Mouse (Mus musculus) limb, embryonic 13.5 days (tissue): ENCODE results near the gene Usp13. TPM values are rescaled to one million over a fixed set of nuclear protein-coding genes. Genes with fewer than 3 reads are reported as not detected.

Experiments used
- ATAC-seq: fragments of 200-750 bp; cut with Nextera tagmentation; 2 replicates; pipeline ENCODE4 v1.8.0; 2017; ENCODE audit warnings: low read depth, moderate number of reproducible peaks, moderate TSS enrichment; ENCODE audit not compliant: low FRiP score
- H3K27ac ChIP-seq: fragments of 300-500 bp; sonication (generic); 2 replicates; pipeline ENCODE4 v1.5.1; 2015; ENCODE audit warnings: inconsistent platforms, mild to moderate bottlenecking, moderate library complexity
- H3K27me3 ChIP-seq: fragments of 300-500 bp; sonication (generic); 2 replicates; pipeline ENCODE4 v1.6.1; 2015; ENCODE audit warnings: mild to moderate bottlenecking, inconsistent platforms
- H3K36me3 ChIP-seq: fragments of 300-500 bp; sonication (generic); 2 replicates; pipeline ENCODE4 v1.6.1; 2015; ENCODE audit warnings: inconsistent platforms, mild to moderate bottlenecking, moderate library complexity
- H3K4me1 ChIP-seq: fragments of 300-500 bp; sonication (generic); 2 replicates; pipeline ENCODE4 v1.6.1; 2015; ENCODE audit warnings: inconsistent platforms
- H3K4me2 ChIP-seq: fragments of 300-500 bp; sonication (generic); replicated peaks from 2 replicates; pipeline ENCODE4 v1.6.1; 2015; ENCODE audit warnings: inconsistent platforms, mild to moderate bottlenecking, moderate library complexity
- H3K4me3 ChIP-seq: fragments of 300-500 bp; sonication (generic); 2 replicates; pipeline ENCODE4 v1.5.1; 2015; ENCODE audit warnings: moderate library complexity, mild to moderate bottlenecking, inconsistent platforms
- H3K9ac ChIP-seq: fragments of 300-500 bp; sonication (generic); 2 replicates; pipeline ENCODE4 v1.6.1; 2015; ENCODE audit warnings: mild to moderate bottlenecking, inconsistent platforms
- H3K9me3 ChIP-seq: fragments of 300-500 bp; sonication (generic); 2 replicates; pipeline ENCODE4 v1.6.1; 2016; ENCODE audit warnings: inconsistent platforms
- WGBS: fragments of 180-500 bp; shearing (Covaris S2); methylation state at CpG from one replicate; pipeline ENCODE4 v1.1.7; 2015; 5-methylcytosine and 5-hydroxymethylcytosine counted together
- polyA plus RNA-seq: library from polyadenylated mRNA; unstranded; fragments of >200 nt; fragmentation: Nextera tagmentation; extraction: Ambion mirVana; gene quantifications from 2 replicates; pipeline ENCODE4 v1.2.1, GENCODE M21; 2015

Usp13 gene
- polyA plus RNA-seq, 1 experiment from 2014 or later: 8.2 TPM

DNA sequence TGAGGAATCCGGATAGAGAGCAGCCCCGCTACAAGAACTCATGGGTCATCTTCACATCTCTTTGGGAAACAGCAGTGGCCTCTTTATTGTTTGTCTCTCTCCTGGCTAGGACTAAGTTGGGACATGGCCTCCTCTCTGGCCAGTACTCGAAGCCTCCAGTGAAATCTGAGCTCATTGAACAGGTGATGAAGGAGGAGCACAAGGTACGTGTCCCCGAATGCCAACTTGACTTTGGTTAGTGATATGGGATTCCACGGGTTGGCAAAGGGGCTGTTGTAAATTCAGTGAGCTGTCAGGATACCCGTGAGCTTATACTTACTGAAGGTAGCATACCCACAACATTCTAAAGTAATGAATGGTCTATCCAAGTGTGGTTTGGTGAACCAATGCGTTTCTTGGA, 69.0 kb downstream of the Usp13 start:
- ATAC-seq: no peak
- Histone ChIP-seq H3K36me3 (peaks cover 17% of the 10 kb centered on the region), H3K27me3 (no peaks in the 10 kb centered on the region), H3K4me3 (no peak overlapping the region), H3K4me2 (no peak overlapping the region), H3K27ac (no peak overlapping the region), H3K9me3 (no peaks in the 10 kb centered on the region), H3K4me1 (no peaks in the 10 kb centered on the region), H3K9ac (no peak overlapping the region)
- 90% methylated on average over 8 of the region's 8 CpGs for WGBS

DNA sequence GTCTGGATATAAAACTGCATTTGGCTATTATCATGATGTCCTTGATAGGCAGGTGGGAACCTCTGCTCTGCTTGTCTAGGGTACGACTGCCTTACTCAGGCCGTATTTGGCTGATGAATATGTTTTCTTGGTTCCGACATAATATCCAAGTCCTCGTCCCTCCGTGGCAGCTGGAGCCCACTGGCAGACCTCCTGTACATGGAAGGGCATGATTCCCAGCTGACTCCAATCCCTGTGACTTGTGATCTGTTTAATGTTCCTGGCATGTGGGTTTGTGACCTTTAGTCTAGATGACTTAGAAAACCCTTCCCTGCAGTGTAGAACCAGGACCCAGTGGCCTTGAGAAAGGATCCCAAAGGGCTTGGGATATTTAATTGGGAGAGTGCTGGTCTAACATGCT, 71.5 kb downstream of the Usp13 start:
- Histone ChIP-seq H3K4me2 (no peak overlapping the region), H3K27me3 (no peaks in the 10 kb centered on the region), H3K9me3 (no peaks in the 10 kb centered on the region), H3K36me3 (peaks cover 8% of the 10 kb centered on the region; the same call in 1 of the 2 replicates), H3K4me1 (no peaks in the 10 kb centered on the region), H3K27ac (no peak overlapping the region), H3K9ac (no peak overlapping the region), H3K4me3 (no peak overlapping the region)
- ATAC-seq: no peak
- WGBS: 85% methylated on average over 5 of the region's 5 CpGs

DNA sequence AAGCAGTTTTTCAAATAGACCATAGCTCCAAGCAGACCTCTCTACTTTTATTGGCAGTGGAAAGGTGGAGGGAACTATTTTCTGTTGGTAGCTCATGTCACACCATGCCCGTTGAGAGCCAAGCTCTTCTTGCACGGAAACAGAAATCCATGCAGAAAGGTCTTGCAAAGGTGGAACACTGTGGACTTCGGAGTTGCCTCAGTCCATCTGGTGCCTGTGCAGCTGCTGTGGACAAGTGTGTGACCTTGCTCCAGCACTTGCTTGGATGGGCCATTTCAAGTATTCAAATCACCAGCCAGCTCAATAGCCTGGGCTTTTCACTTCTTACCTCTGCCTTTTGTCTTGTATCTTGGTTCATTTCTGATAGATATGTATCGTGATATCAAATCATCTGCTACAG, 72.8 kb downstream of the Usp13 start:
- Histone ChIP-seq H3K9ac (no peak overlapping the region), H3K27ac (no peak overlapping the region), H3K9me3 (no peaks in the 10 kb centered on the region), H3K36me3 (peaks cover 14% of the 10 kb centered on the region), H3K27me3 (no peaks in the 10 kb centered on the region), H3K4me1 (no peaks in the 10 kb centered on the region), H3K4me3 (no peak overlapping the region), H3K4me2 (no peak overlapping the region)
- ATAC-seq: no peak
- 91% methylated on average over 4 of the region's 4 CpGs for WGBS

DNA sequence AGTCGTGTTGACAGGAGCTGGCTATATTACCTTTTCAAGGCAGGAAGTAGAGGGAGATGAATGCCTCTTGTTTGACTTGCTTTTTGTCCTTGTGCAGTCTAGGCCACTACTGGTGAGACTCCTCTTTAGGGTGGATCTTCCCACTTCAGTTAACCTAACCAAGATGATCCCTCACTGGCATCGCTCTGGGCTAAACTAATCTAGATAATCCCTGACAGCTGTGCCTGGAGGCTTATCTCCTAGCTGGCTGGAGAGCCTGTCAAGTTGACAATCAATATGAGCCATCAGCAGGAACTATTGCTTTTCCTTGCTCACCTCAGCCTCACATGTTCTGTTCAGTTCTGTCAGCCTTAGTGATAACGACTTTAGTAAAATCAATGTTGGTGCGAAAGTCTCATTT, 86.1 kb downstream of the Usp13 start:
- Histone ChIP-seq H3K4me2 (no peak overlapping the region), H3K27me3 (no peaks in the 10 kb centered on the region), H3K36me3 (peaks cover 20% of the 10 kb centered on the region), H3K4me3 (no peak overlapping the region), H3K4me1 (no peaks in the 10 kb centered on the region), H3K9ac (no peak overlapping the region), H3K27ac (no peak overlapping the region), H3K9me3 (no peaks in the 10 kb centered on the region)
- no peak for ATAC-seq
- whole genome bisulfite sequencing: 47% methylated on average over 4 of the region's 4 CpGs

DNA sequence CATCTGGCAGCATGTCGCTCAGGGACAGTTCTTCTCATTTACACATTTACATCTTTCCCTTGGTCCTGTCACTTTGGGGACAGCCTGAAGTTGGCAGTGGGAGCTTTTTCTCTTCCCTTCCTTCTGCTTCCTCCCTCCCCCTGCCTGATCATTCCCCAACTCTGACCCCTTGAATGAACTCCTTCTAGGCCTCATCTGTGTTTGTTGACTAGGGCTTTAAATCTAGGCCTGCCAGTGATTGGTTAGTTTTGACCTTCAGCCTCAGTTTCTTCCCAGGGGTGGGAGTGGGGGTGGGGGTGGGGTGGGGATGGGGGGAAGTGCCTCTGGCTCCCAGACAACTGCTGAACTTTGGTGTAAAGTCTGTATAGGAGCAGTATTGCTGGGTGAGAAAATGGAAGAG, 87.3 kb downstream of the Usp13 start:
- ATAC-seq: no peak
- no peak overlapping the region for H3K4me3 ChIP-seq
- no peak overlapping the region for H3K9ac ChIP-seq
- H3K4me2 ChIP-seq: no peak overlapping the region
- WGBS: 75% methylated on average over 1 of the region's 1 CpGs
- H3K9me3 ChIP-seq: no peaks in the 10 kb centered on the region
- 0 out of 2 replicates have a peak, but pooled peaks cover 5% of the 10 kb centered on the region for H3K4me1 ChIP-seq
- no peaks in the 10 kb centered on the region for H3K27me3 ChIP-seq
- H3K36me3 ChIP-seq: peaks cover 20% of the 10 kb centered on the region
- no peak overlapping the region for H3K27ac ChIP-seq

DNA sequence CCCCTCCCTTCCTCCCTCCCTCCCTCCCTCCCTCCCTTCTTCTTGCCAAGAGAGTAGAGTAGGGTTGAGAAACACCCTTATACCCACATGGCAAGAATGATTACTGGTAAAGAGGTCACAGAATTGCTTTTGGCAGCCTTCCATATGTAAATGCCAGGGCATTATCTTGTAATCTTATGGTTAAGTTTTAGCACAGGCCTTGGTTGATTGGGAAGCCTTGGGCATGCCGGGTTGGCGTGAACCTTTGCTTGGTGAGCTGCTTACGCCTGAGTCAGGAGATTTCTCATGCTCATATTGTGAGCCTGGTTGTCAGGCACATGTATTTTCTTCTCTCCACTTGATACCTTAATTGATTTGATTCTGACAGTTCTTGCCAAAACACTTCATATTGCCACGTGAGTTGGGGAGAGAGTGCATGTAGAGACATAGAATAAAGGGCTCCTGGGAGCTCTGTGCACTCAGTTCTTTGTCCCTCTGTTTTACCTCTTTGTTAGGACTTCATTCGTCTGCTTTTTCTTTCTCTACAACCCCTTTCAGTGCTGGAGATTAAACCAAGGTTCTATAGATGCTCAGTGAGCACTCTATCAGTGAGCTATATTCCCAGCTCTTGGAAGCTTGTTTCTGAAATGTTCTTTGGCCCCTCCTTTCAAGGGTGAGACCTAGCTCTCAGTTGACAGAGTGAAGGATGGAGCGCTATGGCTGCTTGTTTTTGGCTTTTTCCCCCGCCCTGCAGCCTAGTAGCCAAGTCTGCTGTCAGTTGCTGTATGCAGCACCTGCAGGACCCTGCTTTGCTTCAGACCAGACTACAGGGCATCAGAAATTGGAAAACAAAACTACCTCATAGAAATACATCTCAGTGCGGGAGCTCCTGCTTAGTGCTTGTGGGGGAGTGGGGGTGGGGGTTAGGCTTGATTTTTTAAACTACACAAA, 88.8 kb downstream of the Usp13 start:
- no peak overlapping the region for H3K27ac ChIP-seq
- no peak for ATAC-seq
- 79% methylated on average over 8 of the region's 8 CpGs for WGBS
- H3K4me1 ChIP-seq: 0 out of 2 replicates have a peak, but pooled peaks cover 8% of the 10 kb centered on the region
- no peaks in the 10 kb centered on the region for H3K27me3 ChIP-seq
- H3K9ac ChIP-seq: no peak overlapping the region
- H3K36me3 ChIP-seq: peaks cover 15% of the 10 kb centered on the region
- H3K4me3 ChIP-seq: no peak overlapping the region
- no peaks in the 10 kb centered on the region for H3K9me3 ChIP-seq
- no peak overlapping the region for H3K4me2 ChIP-seq

DNA sequence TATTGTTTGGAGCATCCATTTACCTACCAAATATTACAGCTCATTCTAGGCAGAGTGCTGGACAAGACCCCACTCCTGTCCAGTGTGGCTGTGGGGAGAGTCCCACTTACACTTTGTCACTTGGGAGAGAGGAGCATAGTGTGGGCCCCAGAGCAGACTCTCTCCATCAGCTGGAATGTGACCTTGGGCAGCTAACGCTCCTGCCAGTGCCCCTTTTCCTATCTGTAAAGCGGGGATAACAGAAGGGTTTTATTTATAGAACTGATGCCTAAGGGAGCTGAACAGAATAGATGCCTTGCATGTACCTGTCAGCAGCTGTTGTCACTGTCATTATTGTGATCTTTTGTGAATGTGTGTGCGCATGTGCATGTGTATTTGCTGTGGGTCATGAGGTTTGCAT, 91.1 kb downstream of the Usp13 start:
- H3K4me2 ChIP-seq: no peak overlapping the region
- WGBS: 84% methylated on average over 3 of the region's 3 CpGs
- ATAC-seq: no peak

DNA sequence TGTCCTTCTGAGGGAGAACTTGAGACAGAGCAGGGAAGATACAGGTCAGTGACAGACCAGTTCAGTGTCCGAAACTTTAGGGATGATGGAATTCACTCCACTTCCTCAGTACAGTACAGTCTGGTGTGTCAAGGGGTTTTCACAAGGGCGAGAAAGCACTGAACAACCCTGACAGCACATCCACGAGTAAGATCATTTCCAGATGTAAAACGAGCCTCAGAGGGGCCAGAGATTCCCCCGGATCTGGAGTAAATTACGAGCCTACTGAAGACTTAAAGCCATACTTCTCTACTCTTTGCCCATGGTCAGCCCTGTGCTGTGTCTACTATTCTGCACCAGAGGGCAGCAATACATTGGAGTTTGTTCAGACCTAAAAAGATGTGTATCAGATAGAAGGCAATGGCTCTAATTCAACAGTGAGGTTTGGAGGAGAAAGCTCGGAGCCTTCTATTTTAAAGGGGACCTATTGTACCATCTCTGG, 92.8 kb downstream of the Usp13 start:
- ATAC-seq: peak; percentile 90
- Histone ChIP-seq H3K9ac (no peak overlapping the region; the same call in 1 of the 2 replicates), H3K4me2 (no peak overlapping the region), H3K4me3 (no peak overlapping the region), H3K27ac (no peak overlapping the region), H3K9me3 (0 out of 2 replicates have a peak, but pooled peaks cover 4% of the 10 kb centered on the region), H3K4me1 (0 out of 2 replicates have a peak, but pooled peaks cover 8% of the 10 kb centered on the region), H3K27me3 (no peaks in the 10 kb centered on the region), H3K36me3 (peaks cover 21% of the 10 kb centered on the region)
- 21% methylated on average over 7 of the region's 7 CpGs for WGBS

More for the DNA sequence above, 91.1 kb downstream of the Usp13 start:
- Histone ChIP-seq H3K9me3 (no peaks in the 10 kb centered on the region), H3K27me3 (no peaks in the 10 kb centered on the region), H3K4me1 (0 out of 2 replicates have a peak, but pooled peaks cover 8% of the 10 kb centered on the region), H3K4me3 (no peak overlapping the region), H3K27ac (no peak overlapping the region), H3K9ac (no peak overlapping the region), H3K36me3 (peaks cover 5% of the 10 kb centered on the region; the same call in 1 of the 2 replicates)

DNA sequence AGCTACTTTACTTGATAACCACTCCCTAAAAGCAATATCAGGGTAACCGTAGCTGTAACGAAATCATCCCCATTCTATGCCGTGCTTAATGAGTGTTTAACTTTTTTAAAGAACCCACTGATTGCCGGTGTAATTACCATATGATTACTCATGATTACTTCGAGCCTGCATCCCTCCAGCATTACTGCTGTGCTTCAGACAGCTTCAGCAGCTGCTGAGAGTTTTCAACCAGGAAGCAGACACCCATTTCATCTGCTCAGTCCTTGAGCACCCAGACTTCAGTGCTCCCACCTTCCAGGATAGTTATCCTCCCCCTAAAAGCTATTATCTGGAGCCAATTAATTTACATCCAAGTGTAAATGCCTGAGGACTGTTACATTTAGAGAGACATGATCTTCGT, 106.8 kb downstream of the Usp13 start:
- no peak for ATAC-seq
- no peak overlapping the region for H3K27ac ChIP-seq
- no peak overlapping the region for H3K4me3 ChIP-seq
- no peak overlapping the region for H3K9ac ChIP-seq
- H3K27me3 ChIP-seq: no peaks in the 10 kb centered on the region
- H3K36me3 ChIP-seq: peaks cover 66% of the 10 kb centered on the region
- WGBS: 76% methylated on average over 6 of the region's 6 CpGs
- H3K4me2 ChIP-seq: no peak overlapping the region
- no peaks in the 10 kb centered on the region for H3K4me1 ChIP-seq
- no peaks in the 10 kb centered on the region; the same call in 1 of the 2 replicates for H3K9me3 ChIP-seq

DNA sequence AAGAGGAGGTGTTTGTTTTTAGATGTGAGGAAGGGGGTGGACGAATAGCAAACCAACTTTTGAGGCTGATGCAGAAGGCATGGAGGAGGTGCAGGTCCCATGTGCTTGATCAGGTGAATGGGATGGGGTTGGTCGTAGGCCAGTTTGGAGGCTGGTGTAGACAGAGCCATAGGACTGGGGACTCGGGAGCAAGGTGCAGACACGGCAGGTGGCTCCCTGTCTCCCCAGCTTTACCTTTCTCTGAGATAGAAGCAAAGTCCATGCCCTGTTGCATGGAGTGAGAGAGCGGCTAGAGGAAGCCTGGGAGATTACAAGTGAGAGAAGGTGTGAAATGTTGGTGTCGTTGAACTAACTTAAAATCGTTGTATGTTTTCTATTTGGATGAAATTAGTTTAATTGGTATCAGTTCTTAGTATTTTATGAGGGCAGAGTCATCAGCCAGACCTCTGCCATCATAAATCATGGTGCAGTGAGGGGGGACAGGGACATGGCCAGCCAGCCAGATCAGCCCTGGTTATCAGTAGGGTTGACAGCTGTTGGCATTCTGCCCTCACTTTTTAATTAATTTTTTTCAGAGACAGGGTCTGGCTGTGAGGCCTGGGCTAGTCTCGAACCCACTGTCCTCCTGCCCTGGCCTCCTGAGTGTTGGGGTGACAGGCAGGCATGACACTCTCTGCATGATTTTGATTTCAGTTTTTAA, 122.6 kb downstream of the Usp13 start:
- Histone ChIP-seq H3K27me3 (no peaks in the 10 kb centered on the region), H3K9me3 (no peaks in the 10 kb centered on the region), H3K4me3 (no peak overlapping the region), H3K27ac (no peak overlapping the region), H3K4me2 (no peak overlapping the region), H3K36me3 (no peaks in the 10 kb centered on the region), H3K4me1 (no peaks in the 10 kb centered on the region), H3K9ac (no peak overlapping the region)
- no peak for ATAC-seq
- 63% methylated on average over 8 of the region's 8 CpGs for WGBS

DNA sequence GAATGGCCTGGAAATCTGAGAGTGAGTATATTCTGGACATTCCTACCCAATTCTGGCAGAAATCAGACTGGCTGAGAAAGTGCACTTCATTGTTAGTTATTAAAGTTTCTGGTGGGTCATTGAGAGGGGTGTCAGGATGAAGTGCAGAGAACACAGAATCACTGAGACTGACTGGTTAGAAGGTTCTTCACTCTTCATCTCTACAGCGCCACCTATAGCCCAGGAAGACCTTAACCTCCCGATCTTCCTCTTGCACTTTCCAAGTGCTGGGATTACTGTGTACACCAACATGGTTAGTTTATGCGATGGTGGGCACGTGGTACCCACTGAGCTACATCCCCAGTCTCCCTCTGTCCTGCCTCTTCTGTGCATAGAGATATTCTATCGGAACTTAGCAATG, 130.1 kb downstream of the Usp13 start:
- ATAC-seq: no peak
- Histone ChIP-seq H3K27me3 (no peaks in the 10 kb centered on the region), H3K4me1 (0 out of 2 replicates have a peak, but pooled peaks cover 6% of the 10 kb centered on the region), H3K9ac (no peak overlapping the region), H3K27ac (no peak overlapping the region), H3K4me3 (no peak overlapping the region), H3K4me2 (no peak overlapping the region), H3K36me3 (no peaks in the 10 kb centered on the region), H3K9me3 (no peaks in the 10 kb centered on the region)
- WGBS: 91% methylated on average over 5 of the region's 5 CpGs

DNA sequence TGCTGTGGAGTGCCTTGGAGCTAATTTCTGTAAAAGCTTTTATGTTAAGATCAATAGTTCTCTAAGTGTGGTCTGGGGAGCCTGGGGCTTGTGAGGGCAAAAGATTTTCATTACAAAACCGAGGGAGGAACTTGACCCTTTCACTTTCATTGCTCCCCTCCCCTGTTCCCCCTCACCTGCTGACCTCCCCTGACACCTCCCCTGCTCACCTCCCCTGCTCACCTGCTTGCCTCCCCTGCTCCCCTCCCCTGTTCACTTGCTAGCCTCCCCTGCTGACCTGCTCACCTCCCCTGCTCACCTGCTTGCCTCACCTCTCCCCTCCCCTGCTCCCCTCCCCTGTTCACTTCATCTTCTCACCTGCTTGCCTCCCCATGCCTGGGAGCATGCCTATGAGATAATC, 134.0 kb downstream of the Usp13 start:
- WGBS: 5% methylated on average over 1 of the region's 1 CpGs
- Histone ChIP-seq H3K4me3 (no peak overlapping the region), H3K4me2 (no peak overlapping the region), H3K4me1 (0 out of 2 replicates have a peak, but pooled peaks cover 6% of the 10 kb centered on the region), H3K36me3 (no peaks in the 10 kb centered on the region), H3K9ac (no peak overlapping the region), H3K27ac (no peak overlapping the region), H3K27me3 (no peaks in the 10 kb centered on the region), H3K9me3 (no peaks in the 10 kb centered on the region)
- no peak for ATAC-seq
